Comparison of ENCODE assay signal across 9 mouse cellular contexts in genomic region chr2:18778220-18778619, GRCm38 (mm10).
DNase-seq lines count a peak whose midpoint lies in the region; ATAC-seq and TF ChIP-seq lines count a peak whose summit lies in the region.
"Had no signal": no experiment of that assay in that cellular context is flagged by ENCODE, and none has a peak within 500 bp of the region (broad histone marks: within the 10 kb centered on the region; RNA-seq: fewer than 3 reads in every experiment).

No protein-coding gene starts in this region.

- WGBS in embryonic facial prominence, embryonic 11.5 days = 11% methylated on average over 9 of the region's 9 CpGs
- 17% methylated on average over 9 of the region's 9 CpGs for WGBS in hindbrain, embryonic 13.5 days
- 14% methylated on average over 9 of the region's 9 CpGs for WGBS in lung, embryonic 14.5 days
- WGBS in small intestine, adult 2 months = 12% methylated on average over 9 of the region's 9 CpGs

- DNase-seq in layer of hippocampus, adult 11-12 months (ENCODE audit: low spot score) = peak; percentile 50
- no peak for DNase-seq in layer of hippocampus, adult 9-10 months (ENCODE audit: low spot score)
- DNase-seq in embryonic facial prominence, embryonic 11.5 days (ENCODE audit: low spot score) = peak; percentile 89
- peak; percentile 80 for DNase-seq in lung, embryonic 14.5 days
- DNase-seq in thymus, postnatal 10 days (ENCODE audit: low spot score in 2 of 2) = no peak
- DNase-seq in ovary, adult 18-20 months (ENCODE audit: low spot score) = no peak

- H3K27me3 ChIP-seq in embryonic facial prominence, embryonic 11.5 days (ENCODE audit: control insufficient read depth, insufficient read depth, low read length) = no peaks in the 10 kb centered on the region; the same call in 1 of the 2 replicates
- H3K27me3 ChIP-seq in hindbrain, embryonic 13.5 days = 0 out of 2 replicates have a peak, but pooled peaks cover 4% of the 10 kb centered on the region
- H3K27me3 ChIP-seq in lung, embryonic 14.5 days (ENCODE audit: insufficient read depth, low read length) = no peaks in the 10 kb centered on the region
- H3K27me3 ChIP-seq in small intestine, adult 2 months (ENCODE audit: control insufficient read depth, insufficient read depth, low read length) = no peaks in the 10 kb centered on the region

- H3K4me3 ChIP-seq in embryonic facial prominence, embryonic 11.5 days (ENCODE audit: low read depth, low read length) = no peak overlapping the region
- H3K4me3 ChIP-seq in hindbrain, embryonic 13.5 days = no peak overlapping the region
- H3K4me3 ChIP-seq in lung, embryonic 14.5 days (ENCODE audit: low read depth, low read length) = no peak overlapping the region
- H3K4me3 ChIP-seq in small intestine, adult 2 months (ENCODE audit: low read depth, low read length) = peak overlapping the region; percentile 33
- H3K4me3 ChIP-seq: megakaryocyte, embryonic 14.5 days had no signal

- no peaks in the 10 kb centered on the region for H3K9me3 ChIP-seq in embryonic facial prominence, embryonic 11.5 days (replicated peaks; ENCODE audit: control insufficient read depth, low read length)
- no peaks in the 10 kb centered on the region for H3K9me3 ChIP-seq in hindbrain, embryonic 13.5 days
- no peaks in the 10 kb centered on the region for H3K9me3 ChIP-seq in lung, embryonic 14.5 days (ENCODE audit: low read depth, low read length)

- H3K4me1 ChIP-seq in embryonic facial prominence, embryonic 11.5 days (ENCODE audit: control insufficient read depth, insufficient read depth, low read length) = no peaks in the 10 kb centered on the region
- peaks cover 10% of the 10 kb centered on the region for H3K4me1 ChIP-seq in hindbrain, embryonic 13.5 days (replicated peaks)
- peaks cover 5% of the 10 kb centered on the region; the same call in 1 of the 2 replicates for H3K4me1 ChIP-seq in lung, embryonic 14.5 days (ENCODE audit: insufficient read depth)
- peaks cover 13% of the 10 kb centered on the region; the same call in 1 of the 2 replicates for H3K4me1 ChIP-seq in small intestine, adult 2 months (ENCODE audit: control insufficient read depth, insufficient read depth, insufficient read length, low read length)
- H3K4me1 ChIP-seq: megakaryocyte, embryonic 14.5 days had no signal

- H3K4me2 ChIP-seq in embryonic facial prominence, embryonic 11.5 days (ENCODE audit: low read depth, low read length) = no peak overlapping the region
- peak overlapping the region; percentile 19; the same call in 1 of the 2 replicates for H3K4me2 ChIP-seq in hindbrain, embryonic 13.5 days
- 0 out of 2 replicates have a peak overlapping the region, but pooled peaks have one; percentile 29 for H3K4me2 ChIP-seq in lung, embryonic 14.5 days

- ATAC-seq in embryonic facial prominence, embryonic 11.5 days (replicated peaks; ENCODE audit: insufficient number of reproducible peaks, low FRiP score, low TSS enrichment, low read depth) = peak; percentile 89
- ATAC-seq in hindbrain, embryonic 13.5 days (ENCODE audit: low FRiP score) = peak; percentile 82
- peak; percentile 41; the same call in 1 of the 2 replicates for ATAC-seq in lung, embryonic 14.5 days (ENCODE audit: insufficient read depth)

- no peak overlapping the region for H3K9ac ChIP-seq in embryonic facial prominence, embryonic 11.5 days (replicated peaks; ENCODE audit: low read length)
- no peak overlapping the region for H3K9ac ChIP-seq in hindbrain, embryonic 13.5 days
- no peak overlapping the region for H3K9ac ChIP-seq in lung, embryonic 14.5 days

- no peak for TF ChIP-seq POLR2A in small intestine, adult 2 months (IDR thresholded peaks at IDR 0.05; ENCODE audit: low read depth, low read length)

- no peak; the same call in 1 of the 2 replicates for TF ChIP-seq CTCF in lung, embryonic 14.5 days (IDR thresholded peaks at IDR 0.05; ENCODE audit: low read depth)
- TF ChIP-seq CTCF in small intestine, adult 2 months (IDR thresholded peaks at IDR 0.05; ENCODE audit: extremely low read depth, insufficient read length, insufficient replicate concordance, low read depth, low read length) = no peak

- no peak overlapping the region for H3K27ac ChIP-seq in embryonic facial prominence, embryonic 11.5 days (replicated peaks; ENCODE audit: low read depth, low read length)
- H3K27ac ChIP-seq in hindbrain, embryonic 13.5 days = no peak overlapping the region
- no peak overlapping the region for H3K27ac ChIP-seq in lung, embryonic 14.5 days (ENCODE audit: low read depth)
- H3K27ac ChIP-seq in small intestine, adult 2 months (ENCODE audit: insufficient read depth, low read depth, low read length) = no peak overlapping the region

- no peaks in the 10 kb centered on the region for H3K36me3 ChIP-seq in embryonic facial prominence, embryonic 11.5 days (replicated peaks; ENCODE audit: control insufficient read depth, insufficient read depth, low read depth, low read length)
- no peaks in the 10 kb centered on the region for H3K36me3 ChIP-seq in hindbrain, embryonic 13.5 days
- H3K36me3 ChIP-seq in lung, embryonic 14.5 days (ENCODE audit: insufficient read depth) = no peaks in the 10 kb centered on the region
- no peaks in the 10 kb centered on the region for H3K36me3 ChIP-seq in small intestine, adult 2 months (ENCODE audit: control insufficient read depth, insufficient read depth, low read length)

Comparison
In these comparisons a context has a peak if more than half of its experiments do, and no peak if none do; other contexts are left out.
1. DNase-seq: peak in layer of hippocampus, adult 11-12 months (single experiment), embryonic facial prominence, embryonic 11.5 days (single experiment) and lung, embryonic 14.5 days (single experiment); none in layer of hippocampus, adult 9-10 months (single experiment), thymus, postnatal 10 days (0 of 2) and ovary, adult 18-20 months (single experiment).
2. Peak in every context shown above with its lines, with median percentiles within 50 percentile points of each other: ATAC-seq.